Mouse (Mus musculus): ENCODE results near the gene Mdm2. TPM values are rescaled to one million over a fixed set of nuclear protein-coding genes. Genes with fewer than 3 reads are reported as not detected.
"Not testable (repeated sequence)": the region's sequence is repeated elsewhere in the genome, so short reads cannot be mapped to it uniquely, and the experiment has no call there.

The Mdm2 gene
- polyA plus RNA-seq, 1 experiment = 36.0 TPM

DNA sequence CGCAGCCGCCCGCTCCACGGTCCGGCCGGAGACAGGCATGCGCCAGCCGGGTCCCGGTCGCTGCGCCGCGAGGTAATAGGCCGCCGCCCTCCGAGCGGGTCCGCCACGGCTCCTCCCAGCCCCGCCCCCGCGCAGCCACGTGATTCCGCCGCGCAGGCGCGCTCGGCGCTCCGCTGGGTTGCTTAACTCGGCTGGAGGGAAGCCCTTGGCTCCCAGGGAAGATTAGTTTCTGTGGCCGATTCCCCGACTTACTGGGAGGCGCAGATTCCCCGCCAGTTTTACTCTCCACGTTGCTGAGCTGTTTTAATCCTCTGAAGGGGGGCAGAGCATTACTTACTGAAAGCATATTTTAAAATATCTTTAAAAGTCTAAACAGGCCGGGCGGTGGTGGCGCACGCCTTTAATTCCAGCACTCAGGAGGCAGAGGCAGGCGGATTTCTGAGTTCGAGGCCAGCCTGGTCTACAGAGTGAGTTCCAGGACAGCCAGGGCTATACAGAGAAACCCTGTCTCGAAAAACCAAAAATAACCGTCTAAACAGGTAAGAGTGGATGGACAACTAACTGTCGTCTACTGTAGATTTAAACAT is 35.8 kb upstream of the Mdm2 start, which contains the start of gene Slc35e3:
Gene Slc35e3, minus strand, starts transcription at position 69 of the 587 bp plus-strand sequence.
- peaks cover 58% of the 10 kb centered on the region for H3K36me3 ChIP-seq (ENCODE audit: control insufficient read depth, insufficient read depth)
- peak within 1 kb of the TSS; percentile 34 for H3K4me3 ChIP-seq (ENCODE audit: insufficient read depth, poor library complexity, severe bottlenecking)
- H3K79me3 ChIP-seq (ENCODE audit: low read depth) = peaks cover 26% of the 10 kb centered on the region
- peak within 1 kb of the TSS; percentile 75 for H3ac ChIP-seq (ENCODE audit: control insufficient read depth, insufficient read length, low read depth)
- TF ChIP-seq MYOD1 (IDR thresholded peaks at IDR 0.05; ENCODE audit: control insufficient read depth, insufficient read length, low read depth) (no peak), FOSL1 (IDR thresholded peaks at IDR 0.05; ENCODE audit: insufficient read depth, low read length, poor library complexity, severe bottlenecking) (no peak), CTCF (IDR thresholded peaks at IDR 0.05; ENCODE audit: control insufficient read depth, insufficient read depth, insufficient read length) (no peak), MAX (IDR thresholded peaks at IDR 0.05) (peak; percentile 28), USF1 (IDR thresholded peaks at IDR 0.05; ENCODE audit: low read depth) (peak; percentile 93), CEBPB (IDR thresholded peaks at IDR 0.05; ENCODE audit: low read depth) (peak; percentile 89), MYOG (IDR thresholded peaks at IDR 0.05; ENCODE audit: control insufficient read depth, extremely low read depth, insufficient read length) (no peak)
- H3K27me3 ChIP-seq (ENCODE audit: control insufficient read depth, insufficient read depth, insufficient read length) = no peaks in the 10 kb centered on the region
- H3K79me2 ChIP-seq (ENCODE audit: control insufficient read depth, insufficient read depth) = peaks cover 44% of the 10 kb centered on the region

GRCm38 (mm10) chr10:117745570-117746296 is 35.2 kb upstream of the Mdm2 start:
- H3K36me3 ChIP-seq (ENCODE audit: control insufficient read depth, insufficient read depth) = peaks cover 55% of the 10 kb centered on the region
- peak overlapping the region; percentile 75 for H3ac ChIP-seq (ENCODE audit: control insufficient read depth, insufficient read length, low read depth)
- peak overlapping the region; percentile 34 for H3K4me3 ChIP-seq (ENCODE audit: insufficient read depth, poor library complexity, severe bottlenecking)
- H3K27me3 ChIP-seq (ENCODE audit: control insufficient read depth, insufficient read depth, insufficient read length) = not testable (repeated sequence)
- H3K79me3 ChIP-seq (ENCODE audit: low read depth) = peaks cover 28% of the 10 kb centered on the region
- H3K79me2 ChIP-seq (ENCODE audit: control insufficient read depth, insufficient read depth) = peaks cover 50% of the 10 kb centered on the region

DNA sequence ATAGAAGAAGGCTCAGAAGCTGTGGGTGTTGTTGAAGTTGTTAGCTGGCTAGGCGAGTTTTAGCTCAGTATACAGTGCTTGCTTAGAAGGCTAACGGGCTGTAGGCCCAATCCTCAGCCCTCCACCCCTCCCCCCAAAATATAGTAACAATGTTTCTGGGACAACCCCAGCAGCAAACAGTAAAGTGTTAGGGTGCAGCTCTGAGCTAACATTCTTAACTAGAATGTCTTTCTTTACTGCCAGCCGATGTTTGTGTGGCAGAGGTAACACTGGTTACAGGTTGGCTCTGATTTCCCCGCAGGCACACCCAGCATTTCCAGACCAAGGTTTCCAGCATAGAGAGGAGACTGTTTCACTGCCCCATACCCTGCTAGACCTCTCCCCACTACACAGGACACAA is 33.4 kb upstream of the Mdm2 start:
- no peak overlapping the region for H3ac ChIP-seq (ENCODE audit: control insufficient read depth, insufficient read length, low read depth)
- H3K27me3 ChIP-seq (ENCODE audit: control insufficient read depth, insufficient read depth, insufficient read length) = no peaks in the 10 kb centered on the region
- H3K79me2 ChIP-seq (ENCODE audit: control insufficient read depth, insufficient read depth) = peaks cover 53% of the 10 kb centered on the region
- peaks cover 53% of the 10 kb centered on the region for H3K36me3 ChIP-seq (ENCODE audit: control insufficient read depth, insufficient read depth)
- H3K4me3 ChIP-seq (ENCODE audit: insufficient read depth, poor library complexity, severe bottlenecking) = no peak overlapping the region
- TF ChIP-seq CTCF (IDR thresholded peaks at IDR 0.05; ENCODE audit: control insufficient read depth, insufficient read depth, insufficient read length) = no peak
- H3K79me3 ChIP-seq (ENCODE audit: low read depth) = peaks cover 28% of the 10 kb centered on the region

GRCm38 (mm10) chr10:117743182-117743581 is 32.6 kb upstream of the Mdm2 start:
- TF ChIP-seq USF1 (IDR thresholded peaks at IDR 0.05; ENCODE audit: low read depth) = no peak
- no peak for TF ChIP-seq MYOG (IDR thresholded peaks at IDR 0.05; ENCODE audit: control insufficient read depth, extremely low read depth, insufficient read length)
- no peak for TF ChIP-seq MYOD1 (IDR thresholded peaks at IDR 0.05; ENCODE audit: control insufficient read depth, insufficient read length, low read depth)
- TF ChIP-seq CEBPB (IDR thresholded peaks at IDR 0.05; ENCODE audit: low read depth) = no peak
- no peak for TF ChIP-seq CTCF (IDR thresholded peaks at IDR 0.05; ENCODE audit: control insufficient read depth, insufficient read depth, insufficient read length)
- no peak for TF ChIP-seq MAX (IDR thresholded peaks at IDR 0.05)
- no peak for TF ChIP-seq FOSL1 (IDR thresholded peaks at IDR 0.05; ENCODE audit: insufficient read depth, low read length, poor library complexity, severe bottlenecking)
- H3K4me3 ChIP-seq (ENCODE audit: insufficient read depth, poor library complexity, severe bottlenecking) = no peak overlapping the region
- H3ac ChIP-seq (ENCODE audit: control insufficient read depth, insufficient read length, low read depth) = no peak overlapping the region
- H3K27me3 ChIP-seq (ENCODE audit: control insufficient read depth, insufficient read depth, insufficient read length) = no peaks in the 10 kb centered on the region
- peaks cover 53% of the 10 kb centered on the region for H3K79me2 ChIP-seq (ENCODE audit: control insufficient read depth, insufficient read depth)
- peaks cover 53% of the 10 kb centered on the region for H3K36me3 ChIP-seq (ENCODE audit: control insufficient read depth, insufficient read depth)
- H3K79me3 ChIP-seq (ENCODE audit: low read depth) = peaks cover 30% of the 10 kb centered on the region

- H3K4me3 ChIP-seq (ENCODE audit: insufficient read depth, poor library complexity, severe bottlenecking) = no peak overlapping the region
- H3K79me2 ChIP-seq (ENCODE audit: control insufficient read depth, insufficient read depth) = peaks cover 53% of the 10 kb centered on the region
- no peak overlapping the region for H3ac ChIP-seq (ENCODE audit: control insufficient read depth, insufficient read length, low read depth)
- H3K36me3 ChIP-seq (ENCODE audit: control insufficient read depth, insufficient read depth) = peaks cover 52% of the 10 kb centered on the region
- peaks cover 30% of the 10 kb centered on the region for H3K79me3 ChIP-seq (ENCODE audit: low read depth)
- no peaks in the 10 kb centered on the region for H3K27me3 ChIP-seq (ENCODE audit: control insufficient read depth, insufficient read depth, insufficient read length)
- no peak for TF ChIP-seq CEBPB (IDR thresholded peaks at IDR 0.05; ENCODE audit: low read depth)
- TF ChIP-seq CTCF (IDR thresholded peaks at IDR 0.05; ENCODE audit: control insufficient read depth, insufficient read depth, insufficient read length) = no peak
These were observed 32.1 kb upstream of the Mdm2 start for GRCm38 (mm10) chr10:117742618-117743017.

- Histone ChIP-seq H3K36me3 (ENCODE audit: control insufficient read depth, insufficient read depth) (peaks cover 58% of the 10 kb centered on the region), H3K4me3 (ENCODE audit: insufficient read depth, poor library complexity, severe bottlenecking) (no peak overlapping the region), H3K79me2 (ENCODE audit: control insufficient read depth, insufficient read depth) (peaks cover 53% of the 10 kb centered on the region)
These were observed 31.3 kb upstream of the Mdm2 start for GRCm38 (mm10) chr10:117741698-117742475.

More at GRCm38 (mm10) chr10:117741698-117742475, 31.3 kb upstream of the Mdm2 start:
- Histone ChIP-seq H3K27me3 (ENCODE audit: control insufficient read depth, insufficient read depth, insufficient read length) (no peaks in the 10 kb centered on the region), H3ac (ENCODE audit: control insufficient read depth, insufficient read length, low read depth) (no peak overlapping the region), H3K79me3 (ENCODE audit: low read depth) (peaks cover 30% of the 10 kb centered on the region)
- TF ChIP-seq CEBPB (IDR thresholded peaks at IDR 0.05; ENCODE audit: low read depth) (no peak), USF1 (IDR thresholded peaks at IDR 0.05; ENCODE audit: low read depth) (no peak), MYOD1 (IDR thresholded peaks at IDR 0.05; ENCODE audit: control insufficient read depth, insufficient read length, low read depth) (no peak), CTCF (IDR thresholded peaks at IDR 0.05; ENCODE audit: control insufficient read depth, insufficient read depth, insufficient read length) (no peak), MAX (IDR thresholded peaks at IDR 0.05) (no peak), MYOG (IDR thresholded peaks at IDR 0.05; ENCODE audit: control insufficient read depth, extremely low read depth, insufficient read length) (no peak), FOSL1 (IDR thresholded peaks at IDR 0.05; ENCODE audit: insufficient read depth, low read length, poor library complexity, severe bottlenecking) (no peak)

Data from C2C12 (cell line).